14 mouse cellular contexts compared by ENCODE assay signal in genomic region chr2:179694936-179695335, GRCm38 (mm10).
"Had no signal": no experiment of that assay in that cellular context is flagged by ENCODE, and none has a peak within 500 bp of the region (broad histone marks: within the 10 kb centered on the region; RNA-seq: fewer than 3 reads in every experiment).

No protein-coding gene starts in this region.

- H3K4me1 ChIP-seq: liver, embryonic 12.5 days; stomach, embryonic 15.5 days had no signal

- H3K4me3 ChIP-seq: left cerebral cortex, adult 2 months; limb, embryonic 10.5 days; liver, embryonic 12.5 days; myocyte; stomach, embryonic 15.5 days had no signal

- H3K4me2 ChIP-seq: liver, embryonic 12.5 days; lung, embryonic 14.5 days; stomach, embryonic 15.5 days had no signal

- H3K36me3 ChIP-seq: limb, embryonic 10.5 days; liver, embryonic 12.5 days; stomach, embryonic 15.5 days had no signal

- H3K27me3 ChIP-seq: liver, embryonic 12.5 days; stomach, embryonic 15.5 days had no signal

- H3K9ac ChIP-seq: liver, embryonic 12.5 days; lung, embryonic 14.5 days; stomach, embryonic 15.5 days had no signal

- H3K9me3 ChIP-seq: limb, embryonic 10.5 days; liver, embryonic 12.5 days; stomach, embryonic 15.5 days had no signal

- DNase-seq: kidney, adult 8-10 months; kidney, postnatal 25 days; lung, embryonic 14.5 days; lung, postnatal 10 days; lung, postnatal 4 days; right cerebral cortex, postnatal 4 days; thymus, adult 2 months; thymus, postnatal 25 days had no signal

- ATAC-seq: intestine, embryonic 16.5 days; liver, embryonic 12.5 days had no signal

- H3K27ac ChIP-seq: left cerebral cortex, adult 2 months; limb, embryonic 10.5 days; liver, embryonic 12.5 days; stomach, embryonic 15.5 days had no signal
